Mouse (Mus musculus) embryo, embryonic 10.5 days (tissue): ENCODE measurements around the gene Ncan.

Experiments used
- DNase-seq: peaks from one replicate; pipeline ENCODE4 v3.0.0-alpha.2; 2015; ENCODE audit warnings: low spot score

Gene Ncan

DNA sequence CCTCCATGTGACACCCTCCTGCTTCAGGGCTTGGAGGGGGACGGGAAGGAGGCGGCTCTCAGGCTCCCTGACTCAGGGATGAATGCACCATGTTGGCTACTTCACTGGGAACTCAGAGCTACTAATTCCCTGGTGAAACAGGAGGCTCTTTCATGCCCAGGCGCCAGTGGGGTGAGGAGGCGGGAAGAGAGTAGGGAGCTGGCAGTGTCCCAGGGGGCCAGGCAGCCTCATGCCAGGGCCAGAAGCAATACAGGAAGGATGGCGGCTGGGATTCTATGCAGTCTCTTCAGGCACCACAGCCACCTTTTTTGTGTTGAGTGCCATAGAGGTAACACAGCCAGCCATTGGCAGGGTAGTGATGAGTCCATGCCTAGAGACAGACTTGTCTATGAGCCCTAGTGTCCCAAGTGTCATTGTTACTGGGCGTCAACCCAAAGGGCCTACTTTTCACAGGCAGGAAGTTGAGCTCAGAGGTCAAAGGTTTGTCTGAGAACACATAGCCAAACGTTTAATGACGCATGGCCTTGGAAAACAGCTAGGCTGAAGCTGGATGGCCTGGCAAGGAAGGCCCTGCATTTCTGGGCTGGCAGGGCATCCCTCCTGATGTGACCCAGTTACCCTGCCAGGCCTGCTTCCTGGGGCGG, 8.8 kb upstream of the Ncan start:
- DNase-seq = no peak

DNA sequence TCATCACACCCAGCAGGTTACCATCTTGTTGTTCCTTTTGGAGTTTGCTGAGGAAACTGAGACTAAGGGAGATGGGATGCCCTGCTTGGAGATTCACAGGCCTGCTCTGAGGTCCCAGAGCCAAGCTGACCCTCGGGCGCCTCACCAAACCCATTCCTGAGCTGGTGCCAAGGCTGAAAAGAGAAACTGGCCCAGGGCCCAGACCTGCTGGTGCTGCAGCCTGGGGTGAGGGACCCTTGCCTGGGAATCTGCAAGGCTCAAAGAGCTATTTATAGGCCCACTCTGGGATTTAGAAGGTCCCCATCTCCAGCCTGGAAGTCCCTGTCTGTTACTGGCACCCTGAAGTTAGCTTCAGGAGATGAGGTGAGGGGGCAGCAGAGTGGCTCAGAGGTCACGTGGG, 7.8 kb upstream of the Ncan start:
- DNase-seq = no peak

DNA sequence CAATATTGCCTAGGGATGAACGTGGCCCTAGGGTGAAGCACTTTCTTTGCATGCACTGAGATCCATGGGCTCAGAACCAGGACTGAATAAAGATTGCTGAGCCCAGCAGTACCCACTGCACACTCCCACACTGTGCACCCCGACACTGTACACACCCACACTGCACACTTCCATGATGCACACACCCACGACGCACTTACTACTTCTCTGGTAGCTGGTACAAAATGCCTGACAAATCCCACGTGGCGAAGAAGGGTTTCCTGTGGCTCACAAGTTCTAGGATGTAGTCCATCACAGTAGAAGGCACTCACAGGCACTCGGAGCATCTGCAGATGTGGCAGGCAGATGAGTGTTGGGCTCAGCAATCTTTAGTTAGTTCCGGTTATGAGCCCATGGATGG, 4.3 kb upstream of the Ncan start:
- no peak for DNase-seq

DNA sequence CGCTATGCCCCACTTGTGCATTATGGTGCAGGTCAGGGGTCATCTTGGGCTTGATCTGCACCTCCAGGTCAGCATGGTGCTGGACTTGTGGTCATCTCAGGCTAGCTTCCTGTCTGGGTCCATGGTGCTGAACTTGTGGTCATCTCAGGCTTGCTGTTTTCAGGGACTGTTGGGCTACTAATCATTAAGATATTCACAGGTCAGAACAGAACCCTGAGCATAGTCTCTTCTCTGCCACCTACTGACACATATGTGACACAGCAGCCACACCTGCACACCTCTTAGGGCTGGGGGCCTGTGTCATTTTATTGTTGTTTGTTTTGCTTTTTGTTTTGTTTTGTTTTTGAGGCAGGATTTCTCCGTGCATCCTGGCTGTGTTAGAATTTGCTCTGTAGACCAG, 2.2 kb upstream of the Ncan start:
- no peak for DNase-seq

DNA sequence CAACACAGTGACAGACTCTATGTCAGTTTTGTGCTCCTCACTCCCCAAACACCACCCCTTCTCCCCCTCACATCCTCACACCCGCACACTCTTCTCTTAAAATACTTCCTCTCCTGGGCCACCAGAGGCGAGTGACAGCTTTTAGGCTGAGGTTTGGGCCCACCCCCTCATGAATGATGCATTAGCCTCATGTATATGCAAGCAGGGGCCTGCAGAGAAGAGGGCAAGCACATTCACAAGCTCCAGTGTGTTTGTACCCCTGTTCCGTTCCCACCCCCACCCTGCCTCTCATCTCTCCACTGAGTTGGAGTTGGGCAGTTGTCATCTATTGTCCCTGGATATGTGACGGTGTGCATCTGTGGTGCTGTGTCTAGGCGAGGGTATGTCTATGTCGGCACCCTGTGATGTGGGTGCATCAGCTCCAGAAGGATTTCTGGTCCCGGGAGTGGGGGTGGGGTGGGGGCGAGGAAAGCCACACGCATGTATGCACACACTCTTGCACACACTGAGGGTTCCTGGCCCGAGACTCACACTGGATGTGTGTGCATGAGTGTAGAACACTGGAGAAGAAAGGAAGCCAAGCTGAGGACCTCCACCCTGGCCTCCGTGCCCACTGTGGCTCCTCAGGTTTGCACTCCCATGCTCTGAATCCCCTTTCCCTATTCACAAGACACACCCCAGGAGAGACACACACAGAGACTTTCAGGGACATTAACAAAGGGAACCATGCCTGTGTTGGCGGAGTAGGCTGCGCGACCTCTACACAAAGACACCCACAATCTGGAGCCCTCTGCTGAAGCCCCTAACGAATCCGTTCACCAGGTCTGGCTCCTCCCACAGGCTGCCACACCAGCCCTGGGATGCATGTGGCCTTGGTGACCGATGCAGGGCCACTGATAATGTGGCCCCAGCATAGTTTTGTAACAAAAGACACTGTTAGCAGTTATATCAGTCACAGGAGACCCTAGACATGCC, 1.7 kb downstream of the Ncan start:
- DNase-seq = peak; percentile 71

DNA sequence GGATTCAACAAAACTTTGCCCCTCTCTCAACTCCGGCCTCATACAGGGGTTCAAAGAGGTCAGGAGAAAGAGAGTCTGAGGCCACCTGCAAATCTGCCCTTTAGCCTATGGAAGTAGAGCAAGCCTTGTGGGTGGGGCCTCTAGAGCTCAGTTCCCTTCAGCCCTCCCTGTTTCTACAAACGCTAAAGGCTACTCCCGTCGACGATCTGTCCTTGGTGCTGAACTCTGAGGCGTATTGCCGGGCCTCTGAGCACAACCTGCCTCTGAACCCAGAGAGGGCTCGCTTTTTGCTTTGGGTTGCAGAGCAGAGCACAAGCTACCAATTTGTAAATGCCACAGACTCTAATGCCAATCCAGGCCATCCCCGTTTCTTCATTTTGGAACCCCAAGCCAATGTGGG, 3.1 kb downstream of the Ncan start:
- peak; percentile 78 for DNase-seq

DNA sequence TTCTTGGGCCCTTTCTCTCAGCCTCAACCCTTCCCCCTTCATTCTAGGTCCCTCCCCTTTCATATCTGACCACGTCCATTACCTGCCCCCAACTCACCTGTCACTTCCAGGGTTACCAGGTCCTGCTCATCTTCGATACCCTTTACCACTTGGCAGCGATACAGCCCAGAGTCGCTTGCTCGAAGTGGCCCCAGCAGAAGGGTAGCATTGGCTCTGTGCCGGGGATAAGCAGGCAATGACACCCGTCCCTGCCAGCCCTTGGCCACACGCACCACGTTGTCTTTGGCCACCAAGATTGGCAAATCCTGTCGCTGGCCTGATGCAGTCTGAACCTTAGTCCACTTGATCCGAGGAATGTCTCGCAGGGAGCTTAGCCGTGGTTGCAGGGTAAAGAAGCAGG, 5.8 kb downstream of the Ncan start:
- DNase-seq = no peak

DNA sequence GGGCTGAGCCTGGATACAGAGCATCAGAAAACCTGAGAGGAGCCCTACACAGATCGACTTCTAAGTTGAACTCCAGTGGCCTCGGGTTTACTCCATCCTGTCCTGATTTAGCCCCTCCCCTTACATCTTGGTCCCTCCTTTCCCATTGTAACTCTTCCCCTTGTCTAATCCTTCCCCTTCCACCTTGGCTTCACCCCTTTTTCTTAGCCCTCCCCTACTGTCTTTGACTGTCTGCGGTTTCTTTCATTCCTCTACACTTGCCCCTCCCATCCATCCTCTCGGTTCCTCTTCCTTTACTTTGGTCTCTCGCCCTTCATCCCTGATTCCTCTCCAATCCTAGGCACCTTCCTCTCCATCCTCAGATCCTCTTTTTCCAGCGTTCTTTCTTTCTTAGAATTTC, 6.2 kb downstream of the Ncan start:
- DNase-seq = no peak

DNA sequence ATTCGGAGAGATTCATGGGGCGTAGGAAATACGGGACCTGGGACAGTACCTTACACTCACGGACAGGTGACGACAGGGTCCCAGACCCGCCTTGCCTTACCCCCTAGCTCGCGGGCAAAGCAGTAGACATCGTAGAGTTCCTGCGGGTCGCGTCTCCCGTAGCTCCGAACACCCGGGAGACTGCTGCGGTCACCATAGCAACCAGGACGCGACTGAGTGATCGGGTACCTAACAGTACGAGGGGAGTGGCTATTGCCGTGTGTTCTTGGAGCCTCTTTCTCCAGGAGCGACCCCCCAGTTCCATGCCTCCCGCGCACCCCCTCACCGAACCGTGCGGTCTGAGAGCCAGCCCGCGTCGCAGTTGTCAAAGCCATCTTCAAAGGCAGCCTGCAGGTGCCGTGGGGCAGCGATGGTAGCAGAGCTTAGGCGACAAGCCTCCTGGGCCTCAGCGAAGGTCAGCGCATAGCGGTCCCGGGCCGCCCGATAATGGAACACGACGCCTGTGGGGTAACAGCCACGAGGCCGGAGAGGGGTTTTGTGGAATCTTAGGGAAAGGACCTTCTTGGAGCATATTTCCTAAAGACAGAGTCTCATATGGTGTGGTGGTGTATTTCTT, 8.2 kb downstream of the Ncan start:
- peak; percentile 39 for DNase-seq

DNA sequence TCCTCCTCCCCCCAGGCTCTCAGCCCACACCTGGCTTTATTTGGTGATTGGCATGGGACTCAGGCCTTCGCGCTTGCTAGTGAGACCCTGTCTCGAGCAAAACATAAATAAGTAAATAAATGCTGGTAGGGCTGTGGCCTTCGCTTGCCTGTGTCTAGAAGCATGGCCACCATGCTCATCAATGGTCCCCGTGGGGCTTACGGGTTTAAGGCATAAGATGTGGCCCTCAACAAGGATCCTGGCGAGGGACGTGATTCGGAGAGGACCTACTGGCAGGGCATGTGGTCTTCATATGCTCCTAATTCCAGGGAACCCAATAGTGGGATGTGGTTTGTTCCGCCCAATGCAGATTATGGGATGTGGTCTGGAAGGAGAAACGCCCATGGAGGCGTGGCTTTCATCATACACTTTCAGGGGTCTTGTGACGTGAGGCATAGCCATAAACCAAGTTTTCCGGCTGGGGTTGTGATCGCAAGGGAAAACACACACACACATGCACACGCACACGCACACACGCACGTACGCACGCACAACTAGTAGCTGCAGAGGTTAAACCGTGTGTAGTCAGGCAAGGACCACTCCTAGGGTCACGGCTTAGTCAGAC, 9.4 kb downstream of the Ncan start:
- DNase-seq = no peak

DNA sequence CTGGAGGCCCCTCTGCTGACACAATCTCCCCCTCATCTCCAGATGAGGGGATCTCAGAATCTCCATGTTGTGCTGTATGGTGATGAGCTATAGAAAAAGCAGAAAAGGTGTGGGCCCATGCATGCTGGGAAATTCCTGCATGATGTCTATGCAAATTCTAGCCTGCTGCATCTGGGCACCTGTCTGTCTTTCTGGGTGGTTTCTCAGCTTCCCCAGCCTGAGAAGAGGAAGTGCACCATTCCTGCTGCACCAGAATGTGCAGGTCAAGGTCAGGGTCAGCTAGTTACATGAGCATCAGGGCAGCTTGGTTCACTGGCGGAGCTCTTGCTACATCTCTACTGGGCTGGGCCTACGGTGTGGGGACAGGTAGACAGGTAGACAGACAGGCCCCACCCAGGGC, 10.2 kb downstream of the Ncan start:
- DNase-seq = no peak

DNA sequence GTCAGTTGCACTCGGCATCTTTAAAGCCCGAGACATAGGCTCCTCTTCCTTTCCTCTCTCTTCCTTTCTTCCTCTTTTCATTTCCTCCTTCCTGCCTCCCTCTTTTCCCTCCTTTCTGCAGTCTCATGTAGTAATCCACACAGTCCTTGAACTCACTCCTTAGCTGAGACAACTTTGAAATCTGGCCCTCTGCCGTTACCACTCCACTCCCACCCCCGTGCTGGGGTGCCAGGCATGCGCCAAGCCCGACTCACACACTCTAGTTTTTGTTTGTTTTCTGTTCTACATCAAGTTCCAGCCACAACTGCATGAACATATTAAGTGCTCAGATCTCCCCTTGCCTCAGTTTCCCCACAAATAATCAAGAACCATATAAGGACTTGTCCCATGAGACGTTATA, 15.8 kb downstream of the Ncan start:
- no peak for DNase-seq

DNA sequence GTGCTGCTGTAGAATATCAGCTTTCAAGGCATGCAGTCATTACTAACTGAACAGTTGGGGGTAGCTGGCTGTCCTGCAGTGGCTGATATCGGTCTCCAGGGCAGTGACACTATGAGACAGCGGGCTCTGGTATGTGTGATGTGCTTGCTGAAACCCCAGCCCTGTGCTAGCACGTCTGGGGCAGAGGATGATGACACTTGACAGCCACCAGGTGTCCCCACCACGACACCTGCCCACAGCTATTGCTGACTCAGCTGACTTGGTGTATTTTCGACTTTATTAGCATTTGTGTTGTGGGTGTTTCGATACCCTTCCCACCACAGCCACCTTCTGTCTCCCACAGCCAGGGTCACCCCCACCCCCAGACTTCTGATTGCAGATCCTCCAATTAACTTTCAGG, 16.2 kb downstream of the Ncan start:
- DNase-seq = peak; percentile 45

DNA sequence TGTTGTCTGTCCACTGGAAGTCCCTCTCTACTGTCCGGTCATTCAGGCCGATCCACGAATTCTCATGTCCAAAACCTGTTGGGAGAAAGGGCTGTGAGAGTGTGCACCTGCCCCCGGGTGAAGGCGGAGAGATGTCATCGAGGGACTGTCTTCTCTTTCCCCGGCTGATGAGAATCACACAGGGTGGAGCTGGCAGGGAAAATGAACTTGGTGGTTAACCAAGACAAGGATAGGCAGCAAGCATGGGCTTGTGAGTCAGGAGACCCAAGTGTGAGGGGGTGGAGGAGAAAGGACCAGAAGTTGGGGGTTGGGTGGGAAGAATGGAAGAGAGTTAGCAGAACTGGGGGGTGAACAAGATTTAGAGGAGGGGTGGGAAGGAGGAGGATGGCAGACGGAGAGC, 20.4 kb downstream of the Ncan start:
- DNase-seq = no peak

DNA sequence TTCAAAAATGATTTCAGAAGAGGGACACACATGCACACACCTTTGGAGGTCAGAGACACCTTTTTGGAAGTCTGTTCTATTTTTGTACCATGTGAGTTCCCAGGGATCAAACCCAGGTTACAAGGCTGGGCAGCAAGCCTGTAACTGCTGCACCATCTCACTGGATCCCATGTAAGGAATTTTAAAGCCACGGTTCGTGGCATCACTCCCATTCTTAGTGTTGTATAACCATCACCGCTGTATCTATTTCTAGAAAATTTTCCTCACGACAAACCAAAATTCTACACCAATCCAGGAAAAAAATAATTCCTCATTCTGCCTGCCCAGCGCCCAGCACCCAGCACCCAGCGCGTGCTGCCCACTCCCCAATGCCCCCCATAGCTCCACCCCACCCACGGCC, 21.4 kb downstream of the Ncan start:
- no peak for DNase-seq

DNA sequence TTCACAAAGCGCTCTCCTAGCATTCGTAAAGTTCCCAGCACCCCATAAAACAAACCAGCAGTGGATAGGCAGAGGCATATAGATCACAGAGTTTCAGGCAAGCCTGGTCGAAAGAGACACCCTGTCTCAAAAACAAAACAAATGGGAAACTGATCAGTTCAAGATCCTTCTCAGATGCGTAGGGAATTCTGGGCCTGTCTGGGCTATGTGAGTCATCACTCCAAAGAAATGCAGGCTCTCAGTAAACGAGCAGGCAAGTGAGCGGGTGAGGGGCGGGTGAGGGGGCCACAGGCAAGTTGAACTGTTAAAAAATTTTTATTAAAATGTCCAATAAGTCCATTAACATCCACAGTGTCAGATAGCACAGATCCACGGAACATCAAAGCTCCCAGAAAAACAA, 27.9 kb downstream of the Ncan start:
- DNase-seq = no peak

DNA sequence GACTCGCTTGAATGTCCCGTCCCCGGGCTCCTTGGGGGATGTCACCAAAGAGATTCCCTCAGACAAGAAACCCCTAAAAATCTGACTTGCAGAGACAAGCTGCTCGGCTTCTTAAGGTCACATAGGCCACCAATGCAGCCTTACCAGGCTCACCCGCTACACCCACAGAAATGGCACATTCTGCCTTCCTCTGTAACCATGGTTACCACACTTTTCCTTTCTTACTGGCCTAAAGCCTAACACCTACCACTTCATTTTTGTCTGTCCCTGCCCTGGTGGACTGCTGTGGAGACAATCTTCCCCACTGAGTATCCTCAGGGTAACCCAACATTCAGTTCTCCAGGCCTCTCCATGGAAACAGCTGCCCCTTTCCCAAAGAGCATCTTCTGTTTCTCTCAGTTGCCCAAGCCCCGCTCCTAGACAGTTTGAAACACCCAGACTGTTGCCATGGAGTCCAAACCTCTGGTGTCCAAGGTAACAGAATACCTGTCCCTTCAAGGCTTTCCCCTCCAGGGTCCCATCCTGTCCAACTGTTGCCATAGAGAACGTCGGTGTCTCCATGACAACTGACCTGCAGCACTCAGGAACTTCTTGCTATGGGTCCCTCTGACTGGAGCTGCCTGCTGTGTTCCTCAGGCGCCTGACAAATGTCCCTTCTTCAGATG, 31.2 kb downstream of the Ncan start:
- no peak for DNase-seq

DNA sequence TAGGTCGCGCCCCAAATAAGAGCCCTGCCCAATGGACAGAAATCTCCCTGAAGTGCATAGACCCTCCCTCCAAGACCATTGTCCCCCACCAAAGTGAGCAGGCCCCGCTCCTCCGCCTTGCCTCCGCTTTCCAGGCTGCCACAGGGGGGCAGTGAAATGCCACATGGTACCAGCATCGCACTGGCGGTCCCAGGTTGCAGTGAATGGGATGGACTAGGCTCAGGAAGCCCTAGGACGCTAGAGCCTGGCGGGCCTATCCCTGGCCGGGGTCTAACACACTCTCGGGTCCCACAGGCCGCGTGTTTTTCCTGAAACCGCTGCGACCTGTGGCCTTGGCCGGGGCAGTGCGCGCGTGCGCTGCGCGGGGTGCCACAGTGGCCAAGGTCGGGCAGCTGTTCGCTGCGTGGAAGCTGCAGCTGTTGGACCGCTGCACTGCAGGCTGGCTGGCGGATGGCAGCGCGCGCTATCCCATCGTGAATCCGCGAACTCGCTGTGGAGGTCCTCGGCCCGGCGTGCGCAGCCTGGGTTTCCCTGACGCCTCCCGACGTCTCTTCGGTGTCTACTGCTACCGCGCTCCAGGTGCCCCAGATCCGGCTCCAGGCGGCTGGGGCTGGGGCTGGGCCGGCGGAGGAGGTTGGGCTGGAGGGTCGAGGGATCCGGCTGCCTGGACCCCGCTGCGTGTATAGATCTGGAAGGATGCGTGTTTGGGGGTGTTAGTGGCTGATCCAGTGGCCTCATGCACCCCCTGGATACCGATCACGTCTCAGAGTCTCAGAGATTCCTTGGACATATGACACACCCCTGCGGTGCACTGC, 32.6 kb downstream of the Ncan start:
- peak; percentile 78 for DNase-seq

DNA sequence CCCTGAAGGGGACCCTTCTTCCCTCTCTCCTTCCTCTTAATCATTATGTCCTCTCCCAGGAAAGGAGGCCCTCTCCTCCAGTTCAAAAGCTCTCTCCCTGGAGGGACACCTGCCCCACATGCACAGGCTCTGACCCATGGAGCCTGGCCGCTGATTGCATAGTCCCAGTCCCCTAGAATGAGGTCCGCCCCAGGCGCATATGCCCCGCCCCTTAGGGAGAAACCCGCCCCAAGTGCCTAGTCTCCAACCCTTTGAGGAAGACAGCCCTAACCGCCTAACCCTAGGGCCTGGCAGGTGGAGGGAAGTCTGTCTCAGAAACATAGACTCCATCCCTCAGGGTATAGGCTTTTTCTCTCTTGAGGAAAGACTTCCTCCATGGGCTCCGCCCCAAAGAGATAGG, 33.4 kb downstream of the Ncan start:
- DNase-seq = no peak

DNA sequence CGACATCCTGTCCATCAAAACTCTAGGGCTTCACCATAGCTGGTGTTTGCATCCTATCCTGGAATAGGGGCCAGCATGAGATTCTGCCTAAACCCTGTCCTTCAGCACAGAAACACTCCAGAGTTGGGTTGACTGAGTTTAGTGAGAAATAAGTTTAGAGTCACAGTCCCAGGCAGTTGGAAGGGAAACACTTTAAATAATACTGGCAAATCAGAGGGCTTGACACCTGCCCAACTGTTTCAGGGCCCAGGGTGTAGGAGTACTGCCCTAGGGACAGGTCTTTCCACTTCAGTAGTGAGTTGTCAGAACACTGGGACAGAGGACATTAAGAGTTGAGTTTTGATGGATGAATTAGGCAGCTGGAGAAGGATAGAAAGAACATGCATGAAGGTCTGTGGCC, 34.5 kb downstream of the Ncan start:
- no peak for DNase-seq
